Mouse (Mus musculus): Measurements from ENCODE around the gene Cmss1.

DNA sequence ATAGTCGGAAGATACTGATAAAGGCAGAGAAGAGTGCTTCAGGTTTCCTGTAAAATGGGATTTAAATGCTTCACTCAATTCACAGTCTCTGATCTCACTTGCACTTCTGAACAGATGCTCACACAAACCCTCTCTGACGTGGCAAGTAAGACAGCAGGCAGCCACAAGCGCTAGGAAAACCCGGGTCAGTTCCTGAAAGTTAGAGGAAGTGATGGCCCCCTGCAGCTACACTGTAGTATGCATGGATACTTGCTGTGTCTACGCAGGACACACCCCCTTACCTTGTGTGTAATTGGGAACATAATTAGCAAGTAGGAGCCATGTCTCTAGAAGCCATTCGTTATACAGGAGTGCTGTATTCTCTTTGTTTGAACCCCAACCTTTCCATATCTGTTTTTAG, 124.4 kb downstream of the Cmss1 start:
- TF ChIP-seq POLR2AphosphoS2 (IDR thresholded peaks at IDR 0.05; ENCODE audit: insufficient read length, low read depth) (no peak), POLR2A (IDR thresholded peaks at IDR 0.05; ENCODE audit: insufficient read length, low read depth) (no peak), SRF (IDR thresholded peaks at IDR 0.05; ENCODE audit: control insufficient read depth, insufficient read length, low read depth) (no peak), TCF3 (IDR thresholded peaks at IDR 0.05; ENCODE audit: insufficient read length, low read depth) (no peak), MAX (IDR thresholded peaks at IDR 0.05; ENCODE audit: low read depth) (no peak), TCF12 (IDR thresholded peaks at IDR 0.05; ENCODE audit: insufficient read depth, poor library complexity, severe bottlenecking) (no peak), MYOD1 (IDR thresholded peaks at IDR 0.05; ENCODE audit: control insufficient read depth in 1 of 3, insufficient read length in 2 of 3, low read depth in 2 of 3) (no peak)

All from myocyte (in vitro differentiated cells).